Mouse (Mus musculus): ENCODE results near the gene Eif4e1b. TPM values are rescaled to one million over a fixed set of nuclear protein-coding genes. Genes with fewer than 3 reads are reported as not detected.
A peak's percentile ranks its signal among the peaks of the same experiment; 100 is the strongest.

Gene Eif4e1b
- polyA plus RNA-seq, 1 experiment from 2014 or later: not detected

DNA sequence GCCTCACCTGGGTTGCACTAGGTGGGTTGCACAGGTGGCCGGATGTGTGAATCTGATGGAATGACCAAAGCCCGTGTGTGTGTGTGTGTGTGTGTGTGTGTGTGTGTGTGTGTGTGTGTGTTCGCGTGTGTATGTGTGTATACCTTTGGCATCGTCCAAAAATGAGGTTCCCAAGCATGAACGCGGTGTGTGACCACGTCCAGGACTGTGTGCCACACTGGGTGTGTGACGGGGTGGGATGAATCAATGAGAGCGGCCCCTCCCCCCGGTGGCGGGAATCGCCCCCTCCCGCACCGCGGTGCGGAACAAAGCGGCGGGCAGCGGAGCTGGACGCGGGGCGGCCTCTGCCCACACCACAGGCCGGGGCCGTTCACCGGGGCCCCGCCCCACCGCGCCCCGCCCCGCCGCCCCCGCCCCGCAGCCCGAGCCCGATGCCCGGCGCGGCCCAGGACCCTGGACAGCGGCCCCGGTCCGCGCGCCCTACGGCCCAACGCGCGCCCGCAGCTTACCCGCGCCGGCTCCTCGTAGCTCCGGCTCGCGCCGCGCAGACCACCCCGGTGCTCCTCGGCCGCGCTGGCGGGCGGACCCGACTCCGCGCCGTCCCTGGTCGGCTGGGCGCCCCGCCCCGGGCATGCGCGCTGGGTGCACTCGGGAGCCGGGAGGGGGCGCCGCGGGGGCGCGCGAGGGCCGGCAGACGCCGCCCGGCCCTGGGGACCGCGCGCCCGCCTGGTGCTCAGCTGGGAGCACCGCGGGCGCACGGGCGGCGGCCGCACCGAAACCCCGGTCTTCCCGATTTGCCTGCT lies 34.5 kb upstream of the Eif4e1b start:
- 1% methylated on average over 57 of the region's 100 CpGs for WGBS
- H3K9ac ChIP-seq (ENCODE audit: low read depth, low read length): peak overlapping the region; percentile 83
- peaks cover 49% of the 10 kb centered on the region for H3K4me1 ChIP-seq (ENCODE audit: control insufficient read depth, insufficient read depth, low read length)
- peak; percentile 85 for ATAC-seq
- H3K36me3 ChIP-seq (ENCODE audit: control insufficient read depth, insufficient read depth, low read length): no peaks in the 10 kb centered on the region
- peak overlapping the region; percentile 61 for H3K4me2 ChIP-seq (ENCODE audit: low read length)
- no peaks in the 10 kb centered on the region for H3K9me3 ChIP-seq (replicated peaks; ENCODE audit: control insufficient read depth, low read length, poor library complexity, severe bottlenecking)
- H3K27me3 ChIP-seq (ENCODE audit: control insufficient read depth, insufficient read depth, low read depth, low read length): peaks cover 3% of the 10 kb centered on the region; the same call in 1 of the 2 replicates
- peak overlapping the region; percentile 92 for H3K27ac ChIP-seq (ENCODE audit: low read length)
- H3K4me3 ChIP-seq (ENCODE audit: low read depth, low read length): peak overlapping the region; percentile 68

GRCm38 (mm10) chr13:54749864-54750411 lies 33.9 kb upstream of the Eif4e1b start, which contains the start of gene Gprin1:
Gene Gprin1, minus strand, starts transcription at chr13:54749874.
- 1% methylated on average over 18 of the region's 29 CpGs for WGBS
- H3K4me1 ChIP-seq (ENCODE audit: control insufficient read depth, insufficient read depth, low read length): peaks cover 45% of the 10 kb centered on the region
- ATAC-seq: peak; percentile 72
- H3K9ac ChIP-seq (ENCODE audit: low read depth, low read length): peak within 1 kb of the TSS; percentile 83
- peaks cover 3% of the 10 kb centered on the region; the same call in 1 of the 2 replicates for H3K27me3 ChIP-seq (ENCODE audit: control insufficient read depth, insufficient read depth, low read depth, low read length)
- no peaks in the 10 kb centered on the region for H3K36me3 ChIP-seq (ENCODE audit: control insufficient read depth, insufficient read depth, low read length)
- H3K9me3 ChIP-seq (replicated peaks; ENCODE audit: control insufficient read depth, low read length, poor library complexity, severe bottlenecking): no peaks in the 10 kb centered on the region
- H3K27ac ChIP-seq (ENCODE audit: low read length): peak within 1 kb of the TSS; percentile 92
- peak within 1 kb of the TSS; percentile 61 for H3K4me2 ChIP-seq (ENCODE audit: low read length)
- H3K4me3 ChIP-seq (ENCODE audit: low read depth, low read length): peak within 1 kb of the TSS; percentile 68

GRCm38 (mm10) chr13:54750699-54751098 lies 33.1 kb upstream of the Eif4e1b start:
- H3K9me3 ChIP-seq (replicated peaks; ENCODE audit: control insufficient read depth, low read length, poor library complexity, severe bottlenecking): no peaks in the 10 kb centered on the region
- no peak overlapping the region for H3K4me3 ChIP-seq (ENCODE audit: low read depth, low read length)
- H3K27ac ChIP-seq (ENCODE audit: low read length): no peak overlapping the region
- H3K4me1 ChIP-seq (ENCODE audit: control insufficient read depth, insufficient read depth, low read length): peaks cover 46% of the 10 kb centered on the region
- H3K36me3 ChIP-seq (ENCODE audit: control insufficient read depth, insufficient read depth, low read length): no peaks in the 10 kb centered on the region
- peak overlapping the region; percentile 83; the same call in 1 of the 2 replicates for H3K9ac ChIP-seq (ENCODE audit: low read depth, low read length)
- peaks cover 3% of the 10 kb centered on the region; the same call in 1 of the 2 replicates for H3K27me3 ChIP-seq (ENCODE audit: control insufficient read depth, insufficient read depth, low read depth, low read length)
- ATAC-seq: no peak
- 5% methylated on average over 8 of the region's 8 CpGs for WGBS
- H3K4me2 ChIP-seq (ENCODE audit: low read length): peak overlapping the region; percentile 61

- Histone ChIP-seq H3K9ac (ENCODE audit: low read depth, low read length) (no peak overlapping the region), H3K27me3 (ENCODE audit: control insufficient read depth, insufficient read depth, low read depth, low read length) (peaks cover 3% of the 10 kb centered on the region; the same call in 1 of the 2 replicates), H3K27ac (ENCODE audit: low read length) (no peak overlapping the region), H3K9me3 (replicated peaks; ENCODE audit: control insufficient read depth, low read length, poor library complexity, severe bottlenecking) (no peaks in the 10 kb centered on the region), H3K36me3 (ENCODE audit: control insufficient read depth, insufficient read depth, low read length) (no peaks in the 10 kb centered on the region), H3K4me3 (ENCODE audit: low read depth, low read length) (no peak overlapping the region), H3K4me1 (ENCODE audit: control insufficient read depth, insufficient read depth, low read length) (peaks cover 38% of the 10 kb centered on the region), H3K4me2 (ENCODE audit: low read length) (no peak overlapping the region)
- ATAC-seq: no peak
- 66% methylated on average over 10 of the region's 10 CpGs for WGBS
Observed at GRCm38 (mm10) chr13:54752656-54753055, 31.1 kb upstream of the Eif4e1b start.

DNA sequence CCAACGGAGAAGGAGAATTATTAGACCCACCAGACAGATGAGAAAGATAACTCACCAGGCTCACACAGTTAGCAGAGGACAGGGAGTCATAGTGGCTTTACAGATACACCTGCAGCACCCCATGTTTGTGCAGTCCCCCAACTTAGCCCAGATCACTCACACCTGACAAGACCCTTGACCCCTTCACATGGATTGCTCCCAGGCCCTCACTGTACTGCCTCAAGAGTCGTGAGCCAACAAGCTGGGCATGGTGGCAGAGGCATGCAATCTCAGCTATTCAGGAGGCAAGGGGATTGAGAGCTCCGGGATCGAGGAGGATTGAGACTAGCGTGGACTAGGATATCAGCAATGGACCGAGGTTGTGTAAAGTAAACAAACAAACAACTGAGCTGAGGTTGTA lies 30.1 kb upstream of the Eif4e1b start:
- H3K36me3 ChIP-seq (ENCODE audit: control insufficient read depth, insufficient read depth, low read length): no peaks in the 10 kb centered on the region
- H3K9ac ChIP-seq (ENCODE audit: low read depth, low read length): no peak overlapping the region
- no peak overlapping the region for H3K4me2 ChIP-seq (ENCODE audit: low read length)
- no peak for ATAC-seq
- H3K27me3 ChIP-seq (ENCODE audit: control insufficient read depth, insufficient read depth, low read depth, low read length): peaks cover 3% of the 10 kb centered on the region; the same call in 1 of the 2 replicates
- 54% methylated on average over 6 of the region's 6 CpGs for WGBS
- H3K4me1 ChIP-seq (ENCODE audit: control insufficient read depth, insufficient read depth, low read length): peaks cover 29% of the 10 kb centered on the region
- no peak overlapping the region for H3K4me3 ChIP-seq (ENCODE audit: low read depth, low read length)
- H3K27ac ChIP-seq (ENCODE audit: low read length): no peak overlapping the region
- H3K9me3 ChIP-seq (replicated peaks; ENCODE audit: control insufficient read depth, low read length, poor library complexity, severe bottlenecking): no peaks in the 10 kb centered on the region

DNA sequence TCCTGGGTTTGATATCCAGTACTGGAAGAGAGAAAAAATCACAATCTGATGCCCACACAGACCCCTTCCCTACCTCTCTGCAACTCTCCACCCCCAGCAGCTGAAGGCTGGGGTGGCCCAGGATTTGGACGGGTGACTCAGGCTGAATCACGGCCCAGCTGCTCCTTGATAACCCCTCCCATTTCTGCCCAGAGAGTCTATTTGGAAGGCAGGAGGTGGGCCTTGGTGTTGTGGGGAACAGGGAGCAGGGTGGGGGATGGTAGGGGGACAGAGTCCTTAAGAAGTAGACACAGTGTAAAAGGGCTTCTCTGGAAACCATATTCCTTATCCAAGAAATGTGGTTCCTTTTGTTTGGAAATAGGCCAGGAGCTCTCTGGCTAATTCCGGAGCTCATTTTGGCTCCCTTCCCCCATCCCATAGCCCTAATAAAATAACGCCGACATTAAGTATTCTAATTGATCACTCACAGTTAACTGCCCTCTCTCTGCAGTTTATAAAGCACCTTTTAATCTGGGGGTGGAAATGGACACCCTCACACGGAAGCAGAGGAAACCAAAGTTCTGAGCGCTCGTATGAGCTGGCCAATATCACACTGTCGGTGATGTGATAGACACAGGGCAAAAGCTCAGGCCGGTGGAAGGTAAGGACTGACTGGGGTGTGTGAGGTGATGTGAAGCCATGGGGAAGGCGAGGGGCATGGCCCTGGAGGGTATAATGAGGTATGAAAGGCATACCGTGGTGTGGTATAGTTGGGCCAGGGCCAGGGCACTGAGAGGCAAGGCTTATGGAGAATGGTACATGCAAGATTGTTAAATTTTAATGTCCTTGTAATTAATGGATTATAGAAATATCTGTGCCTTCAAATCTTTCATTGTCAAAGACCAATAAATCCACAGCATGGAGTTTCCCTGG lies 29.4 kb upstream of the Eif4e1b start:
- H3K27ac ChIP-seq (ENCODE audit: low read length): no peak overlapping the region
- peaks cover 34% of the 10 kb centered on the region for H3K4me1 ChIP-seq (ENCODE audit: control insufficient read depth, insufficient read depth, low read length)
- no peak for ATAC-seq
- H3K9me3 ChIP-seq (replicated peaks; ENCODE audit: control insufficient read depth, low read length, poor library complexity, severe bottlenecking): no peaks in the 10 kb centered on the region
- peaks cover 3% of the 10 kb centered on the region; the same call in 1 of the 2 replicates for H3K27me3 ChIP-seq (ENCODE audit: control insufficient read depth, insufficient read depth, low read depth, low read length)
- no peak overlapping the region for H3K4me3 ChIP-seq (ENCODE audit: low read depth, low read length)
- H3K9ac ChIP-seq (ENCODE audit: low read depth, low read length): no peak overlapping the region
- WGBS: 33% methylated on average over 12 of the region's 12 CpGs
- no peak overlapping the region for H3K4me2 ChIP-seq (ENCODE audit: low read length)
- no peaks in the 10 kb centered on the region for H3K36me3 ChIP-seq (ENCODE audit: control insufficient read depth, insufficient read depth, low read length)

DNA sequence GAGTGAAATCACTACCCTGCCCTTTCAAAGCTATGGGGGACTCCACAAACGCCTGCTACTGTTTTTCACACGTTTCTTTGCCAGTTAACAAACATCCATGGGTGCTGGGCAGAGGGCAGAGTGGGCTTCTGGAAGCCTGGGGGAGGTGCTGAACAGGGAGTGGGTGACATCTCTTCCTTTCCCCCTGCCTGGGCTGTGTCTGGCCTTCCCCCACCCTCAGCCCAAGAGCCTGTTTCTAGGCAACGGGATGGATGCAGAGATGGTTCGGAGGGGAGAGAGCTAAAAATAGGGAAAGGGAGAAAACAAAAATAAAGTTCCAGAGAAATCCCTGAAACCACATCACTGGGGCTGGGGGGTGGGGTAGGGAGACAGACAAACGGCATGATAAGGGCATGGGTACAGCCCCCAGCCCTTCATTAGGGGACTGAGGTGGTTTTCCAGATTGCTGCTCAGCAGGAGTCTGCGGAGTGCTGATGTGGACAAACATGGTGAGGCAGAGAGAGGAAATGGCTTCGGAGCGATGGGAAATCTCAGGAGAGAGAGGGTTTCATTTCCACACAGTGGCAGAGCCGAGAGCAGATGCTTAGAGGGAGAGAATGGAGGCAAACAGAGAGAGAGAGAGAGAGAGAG lies 28.5 kb upstream of the Eif4e1b start:
- 15% methylated on average over 9 of the region's 9 CpGs for WGBS
- ATAC-seq: no peak
- Histone ChIP-seq H3K4me3 (ENCODE audit: low read depth, low read length) (no peak overlapping the region), H3K9ac (ENCODE audit: low read depth, low read length) (peak overlapping the region; percentile 33; the same call in 1 of the 2 replicates), H3K4me2 (ENCODE audit: low read length) (peak overlapping the region; percentile 27; the same call in 1 of the 2 replicates), H3K9me3 (replicated peaks; ENCODE audit: control insufficient read depth, low read length, poor library complexity, severe bottlenecking) (no peaks in the 10 kb centered on the region), H3K36me3 (ENCODE audit: control insufficient read depth, insufficient read depth, low read length) (no peaks in the 10 kb centered on the region), H3K27ac (ENCODE audit: low read length) (peak overlapping the region; percentile 66), H3K27me3 (ENCODE audit: control insufficient read depth, insufficient read depth, low read depth, low read length) (peaks cover 3% of the 10 kb centered on the region; the same call in 1 of the 2 replicates), H3K4me1 (ENCODE audit: control insufficient read depth, insufficient read depth, low read length) (peaks cover 35% of the 10 kb centered on the region)

DNA sequence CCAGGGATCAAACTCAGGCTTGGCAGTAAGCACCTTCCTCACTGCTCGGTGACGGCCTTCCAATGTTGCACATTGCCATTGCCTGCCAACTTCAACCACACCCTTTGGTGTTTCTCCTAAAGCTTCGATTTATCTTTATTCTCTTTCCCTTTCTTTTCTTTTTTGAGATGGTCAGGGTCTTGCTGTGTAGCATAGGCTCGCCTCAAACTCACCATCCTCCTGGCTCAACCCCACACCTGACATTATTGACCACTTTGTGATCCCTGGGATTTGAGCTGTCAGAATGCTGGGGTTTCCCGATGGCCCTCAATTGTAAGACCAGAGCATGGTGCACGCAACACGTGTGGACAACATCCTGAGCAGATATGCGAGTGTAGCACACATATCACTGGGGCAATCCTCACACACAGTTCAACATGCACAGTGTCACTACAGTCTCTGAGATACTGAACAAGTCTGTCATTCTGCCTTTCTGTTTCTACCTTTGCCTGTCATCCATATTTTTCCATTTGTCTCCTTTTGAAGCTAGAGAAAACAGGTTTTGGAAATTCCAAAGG lies 27.6 kb upstream of the Eif4e1b start:
- no peak overlapping the region for H3K4me3 ChIP-seq (ENCODE audit: low read depth, low read length)
- no peaks in the 10 kb centered on the region for H3K9me3 ChIP-seq (replicated peaks; ENCODE audit: control insufficient read depth, low read length, poor library complexity, severe bottlenecking)
- 0 out of 2 replicates have a peak, but pooled peaks cover under 1% of the 10 kb centered on the region for H3K27me3 ChIP-seq (ENCODE audit: control insufficient read depth, insufficient read depth, low read depth, low read length)
- H3K9ac ChIP-seq (ENCODE audit: low read depth, low read length): no peak overlapping the region
- peaks cover 37% of the 10 kb centered on the region for H3K4me1 ChIP-seq (ENCODE audit: control insufficient read depth, insufficient read depth, low read length)
- H3K4me2 ChIP-seq (ENCODE audit: low read length): no peak overlapping the region
- no peaks in the 10 kb centered on the region for H3K36me3 ChIP-seq (ENCODE audit: control insufficient read depth, insufficient read depth, low read length)
- ATAC-seq: no peak
- H3K27ac ChIP-seq (ENCODE audit: low read length): no peak overlapping the region
- WGBS: 91% methylated on average over 8 of the region's 8 CpGs

All from midbrain, embryonic 16.5 days (tissue).